Mouse (Mus musculus) skeletal muscle tissue, adult 2 months (tissue): ENCODE data around the gene Gm6121.
"Not testable (repeated sequence)": the region's sequence is repeated elsewhere in the genome, so short reads cannot be mapped to it uniquely, and the experiment has no call there.

Experiments
- DNase-seq: peaks from one replicate; pipeline ENCODE4 v3.0.0-alpha.2; 2012; ENCODE audit warnings: low read depth, low spot score

The Gm6121 gene

GRCm38 (mm10) chrX:26935597-26935996 lies at the start of gene Gm6121:
Gene Gm6121 (minus strand): TSS chrX:26935697.
- not testable (repeated sequence) for DNase-seq
